Mouse (Mus musculus): ENCODE measurements at regions not wholly inside any gene's neighbourhood (a gene's known extent, or its start where the extent isn't known, plus 50 kb on each side); places are given as distances from the start of the nearest gene placed in this dataset.
"Not testable (repeated sequence)": the region's sequence is repeated elsewhere in the genome, so short reads cannot be mapped to it uniquely, and the experiment has no call there.

DNA sequence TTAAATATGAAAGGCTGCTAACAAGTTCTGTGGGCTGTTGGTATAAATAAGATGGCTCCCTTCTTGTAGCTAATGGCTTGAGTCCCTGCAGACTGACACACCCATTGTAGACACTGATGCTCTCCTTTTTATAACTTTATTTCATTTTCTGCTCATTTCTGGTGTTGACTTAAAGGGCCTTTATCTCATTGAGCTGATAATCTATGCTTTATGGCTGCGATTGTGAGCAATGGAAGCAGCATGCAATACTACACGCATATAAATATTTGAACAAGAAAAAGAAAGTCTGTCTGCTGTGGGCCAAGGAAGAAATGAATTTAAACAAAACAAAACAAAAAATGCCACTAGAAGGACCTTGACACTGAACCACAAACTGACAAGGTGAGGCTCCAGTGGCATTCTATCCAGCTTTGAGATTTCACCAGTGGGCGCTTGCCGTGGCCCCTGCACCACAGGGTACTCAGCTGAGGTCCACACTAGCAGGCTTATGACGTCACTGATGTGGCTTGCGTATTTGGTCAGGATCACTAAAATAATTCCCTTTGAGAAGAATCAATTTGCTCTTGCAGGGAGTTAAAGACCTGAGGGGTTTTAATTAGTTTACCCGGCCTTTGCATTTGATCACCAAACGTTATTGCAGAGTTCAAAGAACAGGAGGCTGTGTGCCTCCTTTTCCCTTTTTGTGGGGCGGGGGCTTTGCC lies 78.8 kb downstream of the Foxa2 start:
- Histone ChIP-seq H3K4me1 (ENCODE audit: control insufficient read depth, insufficient read depth, low read length) (no peaks in the 10 kb centered on the region), H3K4me3 (ENCODE audit: insufficient read depth, low read length) (no peak overlapping the region), H3K27ac (ENCODE audit: insufficient read depth, low read length) (no peak overlapping the region)
- TF ChIP-seq CTCF (IDR thresholded peaks at IDR 0.05; ENCODE audit: extremely low read depth, insufficient read depth, low read length) (no peak), POLR2A (IDR thresholded peaks at IDR 0.05; ENCODE audit: extremely low read depth, insufficient read depth, low read length) (no peak)

DNA sequence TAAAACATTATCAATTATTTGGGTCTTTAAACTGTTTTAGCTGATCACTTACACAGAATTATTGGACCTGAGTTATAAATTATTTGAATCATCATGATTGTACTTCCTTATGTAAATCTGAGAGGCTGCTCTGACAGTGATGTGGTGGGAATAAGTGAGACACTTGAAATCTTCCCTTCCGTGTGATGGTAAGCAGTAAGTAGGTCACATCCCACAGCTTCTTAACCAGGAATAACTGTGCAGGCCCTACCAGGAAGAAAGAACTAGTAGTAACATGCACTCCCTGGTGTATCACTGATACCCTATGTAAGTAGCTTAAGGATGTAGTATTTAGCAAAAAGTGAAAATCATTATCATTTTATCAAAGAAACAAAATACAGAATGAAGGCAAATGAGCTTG lies 83.5 kb downstream of the Foxa2 start:
- H3K4me1 ChIP-seq (ENCODE audit: control insufficient read depth, insufficient read depth, low read length); H3K4me3 ChIP-seq (ENCODE audit: insufficient read depth, low read length); H3K27ac ChIP-seq (ENCODE audit: insufficient read depth, low read length): not testable (repeated sequence)

DNA sequence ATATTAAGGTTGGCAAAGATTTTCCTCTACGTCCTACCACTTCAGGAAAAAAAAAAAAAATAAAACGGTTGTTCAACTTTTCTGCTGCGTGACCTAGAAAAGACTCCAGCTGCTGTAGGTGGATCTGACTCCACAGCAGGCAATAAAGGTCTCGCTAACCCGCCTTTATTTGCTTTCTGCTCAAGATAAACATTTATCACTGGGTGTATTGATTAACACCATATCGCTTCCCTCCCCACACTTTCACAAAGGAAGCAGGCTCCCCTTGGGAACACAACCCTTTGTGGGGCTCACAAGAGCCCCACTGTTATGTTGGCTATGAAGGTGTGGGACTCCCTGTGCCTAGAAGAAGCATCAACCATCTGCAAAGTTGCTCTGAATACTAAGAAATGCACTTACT lies 85.1 kb downstream of the Foxa2 start:
- Histone ChIP-seq H3K27ac (ENCODE audit: insufficient read depth, low read length) (no peak overlapping the region), H3K4me3 (ENCODE audit: insufficient read depth, low read length) (no peak overlapping the region), H3K4me1 (ENCODE audit: control insufficient read depth, insufficient read depth, low read length) (no peaks in the 10 kb centered on the region)
- no peak for TF ChIP-seq CTCF (IDR thresholded peaks at IDR 0.05; ENCODE audit: extremely low read depth, insufficient read depth, low read length)
- TF ChIP-seq POLR2A (IDR thresholded peaks at IDR 0.05; ENCODE audit: extremely low read depth, insufficient read depth, low read length), result no peak

DNA sequence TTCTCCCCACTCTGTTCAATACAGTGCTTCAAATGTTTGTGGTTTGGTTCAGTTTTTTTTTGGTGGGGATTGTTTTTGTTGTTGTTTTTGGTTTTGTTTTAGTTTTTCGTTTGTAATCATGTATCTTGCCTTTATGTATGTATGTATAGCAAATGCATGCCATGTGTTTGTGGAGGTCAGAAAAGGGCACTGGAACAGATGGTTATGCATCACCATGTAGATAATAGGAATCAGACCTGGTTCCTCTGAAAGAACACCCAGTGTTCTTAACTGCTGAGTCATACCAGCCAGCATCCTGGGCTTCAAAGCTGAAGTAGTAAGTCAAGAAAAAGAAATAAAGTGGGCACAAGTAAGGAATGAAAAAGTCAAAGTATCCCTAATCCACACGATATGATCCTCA lies 92.6 kb downstream of the Foxa2 start:
- no peak for TF ChIP-seq POLR2A (IDR thresholded peaks at IDR 0.05; ENCODE audit: extremely low read depth, insufficient read depth, low read length)
- no peak for TF ChIP-seq CTCF (IDR thresholded peaks at IDR 0.05; ENCODE audit: extremely low read depth, insufficient read depth, low read length)
- Histone ChIP-seq H3K27ac (ENCODE audit: insufficient read depth, low read length) (no peak overlapping the region), H3K4me3 (ENCODE audit: insufficient read depth, low read length) (no peak overlapping the region), H3K4me1 (ENCODE audit: control insufficient read depth, insufficient read depth, low read length) (no peaks in the 10 kb centered on the region)

DNA sequence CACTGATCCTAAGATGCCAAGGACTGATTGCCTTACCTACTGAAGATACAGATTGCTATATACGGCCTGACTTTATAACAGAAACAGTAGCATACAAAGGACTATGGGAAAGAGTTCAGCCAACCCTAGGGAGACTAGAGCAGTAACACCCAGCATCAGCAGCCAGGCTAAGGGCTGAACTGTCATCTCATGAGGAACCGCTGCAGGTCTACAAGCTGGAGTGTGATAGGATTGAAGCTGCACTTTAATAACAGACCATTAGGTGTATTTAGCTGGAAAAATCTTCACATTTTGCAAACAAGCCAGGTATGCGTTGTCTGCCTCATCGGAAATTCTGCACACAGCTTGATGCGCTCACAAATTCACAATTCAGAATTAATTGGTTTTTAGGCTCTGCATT lies 95.5 kb downstream of the Foxa2 start:
- H3K4me1 ChIP-seq (ENCODE audit: control insufficient read depth, insufficient read depth, low read length), result no peaks in the 10 kb centered on the region
- no peak overlapping the region for H3K27ac ChIP-seq (ENCODE audit: insufficient read depth, low read length)
- TF ChIP-seq POLR2A (IDR thresholded peaks at IDR 0.05; ENCODE audit: extremely low read depth, insufficient read depth, low read length) (no peak), CTCF (IDR thresholded peaks at IDR 0.05; ENCODE audit: extremely low read depth, insufficient read depth, low read length) (no peak)
- H3K4me3 ChIP-seq (ENCODE audit: insufficient read depth, low read length), result no peak overlapping the region

DNA sequence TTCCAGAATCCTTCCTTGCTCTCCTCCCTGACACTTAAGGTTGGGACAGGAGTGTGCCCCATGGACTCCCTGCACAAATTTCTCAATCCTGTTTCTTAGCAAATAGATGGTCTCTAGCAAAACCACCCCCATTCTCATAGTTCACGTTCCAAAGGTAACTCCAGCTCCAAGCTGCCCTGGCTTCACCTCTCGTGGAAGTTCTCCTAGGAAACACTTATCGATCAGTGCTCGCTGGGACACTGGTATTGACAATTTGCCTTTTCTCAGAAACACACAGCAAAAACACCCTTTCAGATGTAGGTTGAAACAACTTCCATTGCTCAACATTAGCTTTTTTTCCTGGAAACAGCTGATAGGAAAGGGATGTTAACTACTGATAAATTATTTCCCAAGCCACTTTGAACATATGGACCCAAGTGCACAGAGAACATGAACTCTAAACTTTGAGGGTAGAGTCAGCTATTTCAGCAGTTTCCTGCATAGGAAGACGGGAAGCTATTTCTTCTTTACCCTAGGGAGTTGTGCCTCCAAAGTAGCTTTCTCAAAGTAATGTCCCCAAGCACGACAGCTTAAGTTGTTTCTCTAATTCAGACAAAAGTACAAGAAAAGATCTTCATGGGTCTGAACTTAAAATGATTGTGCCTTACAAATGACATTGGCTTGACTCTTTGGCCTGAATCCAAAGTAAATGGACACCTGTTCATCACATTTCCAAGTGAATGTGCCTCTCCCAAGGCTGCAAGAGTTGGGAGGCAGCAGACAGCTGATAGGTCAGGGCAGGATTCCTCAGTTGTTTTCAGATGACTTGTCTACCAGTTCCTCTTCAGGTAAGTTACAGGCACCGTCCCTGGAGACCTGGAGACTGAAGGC lies 102.4 kb downstream of the Foxa2 start:
- H3K4me1 ChIP-seq (ENCODE audit: control insufficient read depth, insufficient read depth, low read length), result no peaks in the 10 kb centered on the region
- no peak overlapping the region for H3K27ac ChIP-seq (ENCODE audit: insufficient read depth, low read length)
- no peak overlapping the region for H3K4me3 ChIP-seq (ENCODE audit: insufficient read depth, low read length)
- no peak for TF ChIP-seq CTCF (IDR thresholded peaks at IDR 0.05; ENCODE audit: extremely low read depth, insufficient read depth, low read length)
- no peak for TF ChIP-seq POLR2A (IDR thresholded peaks at IDR 0.05; ENCODE audit: extremely low read depth, insufficient read depth, low read length)

DNA sequence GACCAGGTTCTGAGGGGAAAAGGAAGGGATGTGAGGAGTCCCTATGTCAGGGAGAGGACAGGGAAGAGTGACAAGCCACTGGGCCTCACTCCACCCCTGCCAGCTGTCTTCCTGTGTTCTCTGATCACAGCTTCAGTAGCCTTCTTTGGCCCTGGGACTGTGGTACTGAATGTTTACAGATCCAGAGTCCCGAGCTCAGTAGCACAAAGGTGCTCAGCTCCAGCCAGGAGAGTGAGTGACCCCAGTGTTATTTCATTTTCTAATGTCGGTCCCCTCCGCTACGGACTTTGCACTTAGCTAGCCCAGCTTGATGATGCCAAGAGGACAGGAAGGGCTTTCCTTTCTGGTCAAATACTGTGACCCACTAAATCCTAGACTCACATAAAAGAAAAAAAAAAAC lies 104.2 kb downstream of the Foxa2 start:
- Histone ChIP-seq H3K4me3 (ENCODE audit: insufficient read depth, low read length) (no peak overlapping the region), H3K4me1 (ENCODE audit: control insufficient read depth, insufficient read depth, low read length) (no peaks in the 10 kb centered on the region), H3K27ac (ENCODE audit: insufficient read depth, low read length) (no peak overlapping the region)
- TF ChIP-seq POLR2A (IDR thresholded peaks at IDR 0.05; ENCODE audit: extremely low read depth, insufficient read depth, low read length), result no peak
- TF ChIP-seq CTCF (IDR thresholded peaks at IDR 0.05; ENCODE audit: extremely low read depth, insufficient read depth, low read length), result no peak

DNA sequence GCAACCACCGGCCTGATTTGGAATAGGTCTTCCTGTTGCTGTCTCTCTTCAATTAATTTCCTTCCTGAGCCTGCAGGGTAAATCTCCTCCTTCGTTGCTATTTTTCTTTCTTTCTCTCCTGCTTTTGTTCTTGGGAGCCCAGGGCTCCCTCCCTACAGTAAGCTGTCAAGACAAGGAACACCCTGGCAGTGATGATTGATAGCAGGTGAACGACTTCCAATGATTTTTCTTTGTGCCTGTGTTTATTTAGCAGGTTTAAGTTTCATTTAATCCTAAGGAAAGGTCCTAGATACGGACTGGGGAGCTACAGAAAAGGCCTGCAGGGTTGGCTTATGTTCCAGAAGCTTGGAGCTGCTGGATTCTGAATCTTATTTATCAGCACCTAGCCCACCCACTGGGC lies 105.5 kb downstream of the Foxa2 start:
- Histone ChIP-seq H3K4me1 (ENCODE audit: control insufficient read depth, insufficient read depth, low read length) (no peaks in the 10 kb centered on the region), H3K27ac (ENCODE audit: insufficient read depth, low read length) (no peak overlapping the region), H3K4me3 (ENCODE audit: insufficient read depth, low read length) (no peak overlapping the region)
- TF ChIP-seq CTCF (IDR thresholded peaks at IDR 0.05; ENCODE audit: extremely low read depth, insufficient read depth, low read length) (no peak), POLR2A (IDR thresholded peaks at IDR 0.05; ENCODE audit: extremely low read depth, insufficient read depth, low read length) (no peak)

DNA sequence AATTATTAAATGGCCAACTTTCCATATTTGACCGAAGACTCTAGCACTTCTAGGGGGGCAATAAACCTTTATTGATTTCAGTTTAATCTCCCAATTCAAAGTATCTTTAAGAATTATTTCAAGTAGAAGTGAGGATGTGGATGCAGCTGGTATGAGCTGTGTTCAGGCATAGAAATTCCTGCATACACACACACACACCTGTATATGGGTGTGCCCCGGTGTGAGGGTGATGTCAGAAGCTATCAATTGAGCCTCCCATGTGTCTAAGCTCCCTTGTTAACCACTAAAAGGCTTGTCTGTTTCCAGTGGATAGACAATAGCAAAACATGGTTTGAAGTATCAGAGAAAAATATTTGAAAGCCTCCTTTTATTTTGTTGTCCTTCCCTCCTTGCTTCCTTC lies 114.3 kb downstream of the Foxa2 start:
- H3K27ac ChIP-seq (ENCODE audit: insufficient read depth, low read length), result no peak overlapping the region
- no peak overlapping the region for H3K4me3 ChIP-seq (ENCODE audit: insufficient read depth, low read length)
- no peaks in the 10 kb centered on the region for H3K4me1 ChIP-seq (ENCODE audit: control insufficient read depth, insufficient read depth, low read length)
- TF ChIP-seq POLR2A (IDR thresholded peaks at IDR 0.05; ENCODE audit: extremely low read depth, insufficient read depth, low read length), result no peak

DNA sequence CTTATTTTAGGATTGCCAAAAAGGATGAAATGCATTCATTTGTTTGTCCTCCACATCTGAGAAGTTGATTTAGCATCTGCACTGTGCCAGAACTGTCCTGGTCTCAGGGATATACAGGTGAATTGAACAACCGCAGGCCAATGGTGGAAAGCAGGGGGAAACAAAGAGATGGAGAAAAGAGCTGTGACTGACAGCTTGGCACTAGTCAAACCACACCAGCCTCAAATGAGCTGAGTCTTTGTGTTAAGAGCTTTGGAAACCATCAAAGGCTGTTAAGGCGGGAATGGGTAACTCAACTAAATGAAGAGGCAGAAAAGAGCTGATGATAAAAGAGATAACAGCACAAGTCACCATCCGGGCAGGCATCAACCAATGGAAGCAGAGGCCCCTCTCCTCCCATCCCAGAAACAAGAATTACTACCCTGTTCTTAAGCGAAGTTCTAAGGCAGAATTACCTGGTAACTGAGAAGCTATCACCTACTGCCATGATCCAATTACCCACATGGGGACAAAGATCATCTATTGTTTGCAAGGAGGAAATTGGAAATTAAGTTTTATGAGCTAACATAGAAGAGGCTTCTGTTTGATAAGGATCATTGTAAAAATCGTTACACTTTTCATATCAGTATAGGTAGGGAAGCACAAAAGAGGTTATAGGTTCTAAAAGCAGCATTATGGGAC lies 117.6 kb downstream of the Foxa2 start:
- H3K4me1 ChIP-seq (ENCODE audit: control insufficient read depth, insufficient read depth, low read length), result no peaks in the 10 kb centered on the region
- H3K4me3 ChIP-seq (ENCODE audit: insufficient read depth, low read length), result no peak overlapping the region
- no peak overlapping the region for H3K27ac ChIP-seq (ENCODE audit: insufficient read depth, low read length)
- no peak for TF ChIP-seq POLR2A (IDR thresholded peaks at IDR 0.05; ENCODE audit: extremely low read depth, insufficient read depth, low read length)
- TF ChIP-seq CTCF (IDR thresholded peaks at IDR 0.05; ENCODE audit: extremely low read depth, insufficient read depth, low read length), result no peak
